Comparison of ENCODE assay signal across 21 mouse cellular contexts in genomic region chr14:62664976-62665673, GRCm38 (mm10). TPM values are rescaled to one million over a fixed set of nuclear protein-coding genes. Genes with fewer than 3 reads are reported as not detected.
DNase-seq lines count a peak whose midpoint lies in the region; ATAC-seq and TF ChIP-seq lines count a peak whose summit lies in the region.
"Had no signal": no experiment of that assay in that cellular context is flagged by ENCODE, and none has a peak within 500 bp of the region (broad histone marks: within the 10 kb centered on the region; RNA-seq: fewer than 3 reads in every experiment).

No protein-coding gene starts in this region.

- no peak overlapping the region for H3K4me2 ChIP-seq in hindbrain, embryonic 12.5 days (replicated peaks)
- H3K4me2 ChIP-seq: heart, embryonic 13.5 days; hindbrain, embryonic 13.5 days; limb, embryonic 13.5 days; midbrain, embryonic 12.5 days had no signal

- DNase-seq in lung, postnatal 10 days, result peak; percentile 8
- DNase-seq in lung, adult 2 months, result no peak
- DNase-seq in c-Kit-positive CD71-negative TER-119-negative erythroid progenitor cells, embryonic 14.5 days (ENCODE audit: low read depth), result peak; percentile 6
- no peak for DNase-seq in natural killer cell, adult 2 months (ENCODE audit: low spot score in 2 of 2)
- DNase-seq: cerebellum, adult 18-20 months; embryo, embryonic 11 days; forebrain, postnatal 0 days; gastrocnemius, postnatal 10 days; liver, postnatal 0 days had no signal

- H3K36me3 ChIP-seq in E14TG2a.4 (ENCODE audit: insufficient read depth, low read length), result no peaks in the 10 kb centered on the region
- no peaks in the 10 kb centered on the region for H3K36me3 ChIP-seq in hindbrain, embryonic 12.5 days
- H3K36me3 ChIP-seq: heart, embryonic 13.5 days; hindbrain, embryonic 13.5 days; limb, embryonic 13.5 days; midbrain, embryonic 12.5 days had no signal

- 61% methylated on average over 9 of the region's 9 CpGs for WGBS in lung, adult 2 months
- WGBS in hindbrain, embryonic 12.5 days, result 48% methylated on average over 9 of the region's 9 CpGs

- TF ChIP-seq POLR2A in lung, adult 2 months (IDR thresholded peaks at IDR 0.05; ENCODE audit: borderline replicate concordance, extremely low read depth, low read depth, low read length), result no peak

- ATAC-seq in megakaryocyte-erythroid progenitor cell, adult 5-6 weeks (replicated peaks; ENCODE audit: low FRiP score, low TSS enrichment, poor library complexity, severe bottlenecking), result 0 out of 2 replicates have a peak, but pooled peaks have one; percentile 30
- no peak for ATAC-seq in hindbrain, embryonic 12.5 days (ENCODE audit: low FRiP score)
- ATAC-seq: forebrain, postnatal 0 days; intestine, embryonic 16.5 days; liver, postnatal 0 days had no signal

- 0 out of 2 replicates have a peak, but pooled peaks cover 4% of the 10 kb centered on the region for H3K27me3 ChIP-seq in E14TG2a.4 (ENCODE audit: insufficient read depth, low read length)
- H3K27me3 ChIP-seq in hindbrain, embryonic 12.5 days, result no peaks in the 10 kb centered on the region
- H3K27me3 ChIP-seq: heart, embryonic 13.5 days; hindbrain, embryonic 13.5 days; limb, embryonic 13.5 days; midbrain, embryonic 12.5 days had no signal

- no peak for TF ChIP-seq CTCF in lung, adult 2 months (IDR thresholded peaks at IDR 0.05; ENCODE audit: insufficient read depth, low read length)
- TF ChIP-seq CTCF in E14TG2a.4 (conservative IDR thresholded peaks at IDR 0.05; ENCODE audit: low read length), result no peak

- no peaks in the 10 kb centered on the region for H3K9me3 ChIP-seq in E14TG2a.4 (ENCODE audit: low read length)
- no peaks in the 10 kb centered on the region for H3K9me3 ChIP-seq in hindbrain, embryonic 12.5 days (replicated peaks)
- H3K9me3 ChIP-seq: heart, embryonic 13.5 days; hindbrain, embryonic 13.5 days; limb, embryonic 13.5 days; midbrain, embryonic 12.5 days had no signal

- no peaks in the 10 kb centered on the region for H3K4me1 ChIP-seq in lung, adult 2 months (ENCODE audit: control insufficient read depth, insufficient read depth, low read length)
- H3K4me1 ChIP-seq in E14TG2a.4 (replicated peaks; ENCODE audit: low read depth, low read length), result peaks cover 8% of the 10 kb centered on the region
- H3K4me1 ChIP-seq in hindbrain, embryonic 12.5 days, result no peaks in the 10 kb centered on the region
- H3K4me1 ChIP-seq: heart, embryonic 13.5 days; hindbrain, embryonic 13.5 days; limb, embryonic 13.5 days; midbrain, embryonic 12.5 days had no signal

- H3K4me3 ChIP-seq in lung, adult 2 months (replicated peaks; ENCODE audit: extremely low read depth, low read depth, low read length), result no peak overlapping the region
- peak overlapping the region; percentile 49 for H3K4me3 ChIP-seq in E14TG2a.4 (replicated peaks; ENCODE audit: low read length)
- H3K4me3 ChIP-seq in hindbrain, embryonic 12.5 days, result no peak overlapping the region
- H3K4me3 ChIP-seq: heart, embryonic 13.5 days; hindbrain, embryonic 13.5 days; limb, embryonic 13.5 days; midbrain, embryonic 12.5 days had no signal

- H3K27ac ChIP-seq in hindbrain, embryonic 12.5 days, result no peak overlapping the region
- H3K27ac ChIP-seq: heart, embryonic 13.5 days; hindbrain, embryonic 13.5 days; limb, embryonic 13.5 days; midbrain, embryonic 12.5 days had no signal

- no peak overlapping the region for H3K9ac ChIP-seq in hindbrain, embryonic 12.5 days
- H3K9ac ChIP-seq: forebrain, postnatal 0 days; heart, embryonic 13.5 days; hindbrain, embryonic 13.5 days; limb, embryonic 13.5 days; liver, postnatal 0 days; midbrain, embryonic 12.5 days had no signal

RNA-seq across cellular contexts. Expression of gene Serpine3, which starts 1.7 kb away (rescaled TPM):
- polyA plus RNA-seq in lung, adult 2 months (2012; rRNA removed), result not detected in 2 replicates
- not detected in 2 replicates for total RNA-seq in megakaryocyte-erythroid progenitor cell, adult 5-6 weeks (2014; fragmentation: Nextera tagmentation)
- total RNA-seq in megakaryocyte-erythroid progenitor cell, adult 5-6 weeks (2017), result not detected in 2 replicates
- not detected in 2 replicates for polyA plus RNA-seq in hindbrain, embryonic 12.5 days (2016; fragmentation: Nextera tagmentation; extraction: Ambion mirVana)
- total RNA-seq: gastrocnemius, postnatal 10 days; left cerebral cortex, adult 18-20 months had no signal
- polyA plus RNA-seq: heart, embryonic 13.5 days; hindbrain, embryonic 13.5 days; intestine, embryonic 16.5 days; large intestine, adult 2 months; limb, embryonic 13.5 days; liver, postnatal 0 days; midbrain, embryonic 12.5 days; small intestine, adult 2 months; stomach, embryonic 16.5 days had no signal

Comparison
In these comparisons a context has a peak if more than half of its experiments do, and no peak if none do; other contexts are left out.
1. DNase-seq: peak in lung, postnatal 10 days (single experiment) and c-Kit-positive CD71-negative TER-119-negative erythroid progenitor cells, embryonic 14.5 days (single experiment); none in lung, adult 2 months (single experiment) and natural killer cell, adult 2 months (0 of 2).